Mouse (Mus musculus): ENCODE results near the gene Fgf18. TPM values are rescaled to one million over a fixed set of nuclear protein-coding genes. Genes with fewer than 3 reads are reported as not detected.

Gene Fgf18
- 19.5 and 20.6 TPM in 2 replicates for polyA plus RNA-seq (2015; fragmentation: Nextera tagmentation; extraction: Ambion mirVana)

DNA sequence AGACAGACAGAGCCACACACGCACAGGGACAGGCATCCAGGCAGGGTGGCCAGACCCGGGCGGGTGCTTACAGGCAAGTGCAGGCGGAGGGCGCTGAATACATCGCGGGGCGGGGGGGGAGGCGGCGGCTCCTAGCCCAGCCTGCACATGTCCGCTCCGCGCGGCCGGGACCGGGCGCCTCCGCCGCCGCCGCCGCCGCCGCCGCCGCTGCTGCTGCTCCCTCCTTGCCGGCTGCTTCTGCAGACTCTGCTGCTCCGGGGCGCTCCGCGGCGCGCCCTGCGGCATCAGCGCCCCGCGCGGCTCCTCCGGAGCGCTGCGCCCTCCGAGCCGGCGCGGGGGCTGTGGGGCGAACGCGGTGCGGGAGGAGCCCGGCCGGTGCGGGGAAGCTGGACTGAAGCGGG is at the start of gene Fgf18:
Gene Fgf18, minus strand, starts transcription at position 230 of the 401 bp plus-strand sequence.
- Histone ChIP-seq H3K27me3 (replicated peaks; ENCODE audit: insufficient read depth, low read length) (0 out of 2 replicates have a peak, but pooled peaks cover 8% of the 10 kb centered on the region), H3K9ac (replicated peaks; ENCODE audit: low read depth) (0 out of 2 replicates have a peak within 1 kb of the TSS, but pooled peaks have one; percentile 16), H3K27ac (ENCODE audit: low read length) (peak within 1 kb of the TSS; percentile 73), H3K9me3 (ENCODE audit: low read length) (no peaks in the 10 kb centered on the region), H3K36me3 (ENCODE audit: insufficient read depth, low read length) (no peaks in the 10 kb centered on the region; the same call in 1 of the 2 replicates), H3K4me3 (ENCODE audit: low read depth, low read length) (peak within 1 kb of the TSS; percentile 51), H3K4me1 (ENCODE audit: insufficient read depth, low read depth, low read length) (no peaks in the 10 kb centered on the region; the same call in 1 of the 2 replicates), H3K4me2 (replicated peaks; ENCODE audit: low read depth, low read length) (peak within 1 kb of the TSS; percentile 93)
- DNase-seq (ENCODE audit: low spot score) (peak; percentile 53), ATAC-seq (peak; percentile 17)
- WGBS: 0% methylated on average over 6 of the region's 53 CpGs
- no peak for TF ChIP-seq CTCF (IDR thresholded peaks at IDR 0.05)
- no peak for TF ChIP-seq EP300 (IDR thresholded peaks at IDR 0.05)

DNA sequence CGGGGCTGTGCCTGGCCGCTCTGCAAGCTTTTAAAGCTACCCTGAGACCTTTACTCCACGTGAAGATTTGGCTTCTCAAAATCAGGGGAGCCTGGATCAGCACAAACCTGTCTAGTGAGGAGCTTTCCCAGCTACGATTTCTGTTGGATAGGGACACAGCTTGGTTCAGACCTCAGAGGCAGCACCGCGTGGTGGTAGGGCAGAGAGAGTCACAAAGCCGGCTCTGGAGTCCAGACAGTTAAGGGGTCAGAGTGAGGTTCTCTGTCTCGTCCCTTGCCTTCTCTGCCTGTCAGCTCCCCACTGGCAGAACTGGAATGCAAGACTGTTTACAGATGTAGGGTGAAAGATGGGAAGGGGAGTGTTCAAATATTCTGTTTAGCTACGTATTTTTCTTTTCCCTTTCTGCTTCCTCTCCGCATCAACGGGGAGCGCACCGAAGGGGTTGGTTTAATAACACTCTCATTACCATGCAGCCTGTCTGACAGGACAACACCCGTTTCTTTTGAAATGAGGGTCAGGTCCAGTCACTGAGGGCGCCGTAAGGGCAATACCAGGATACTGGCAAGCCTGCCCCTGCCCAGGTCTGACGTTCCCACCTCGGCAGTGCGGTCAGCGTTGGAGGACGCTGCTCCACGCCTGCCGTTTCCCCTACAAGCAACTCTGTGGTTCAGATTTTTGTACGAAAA is 49.4 kb upstream of the Fgf18 start:
- peaks cover 16% of the 10 kb centered on the region for H3K4me1 ChIP-seq (ENCODE audit: insufficient read depth, low read depth, low read length)
- H3K4me3 ChIP-seq (ENCODE audit: low read depth, low read length): no peak overlapping the region
- peaks cover 76% of the 10 kb centered on the region for H3K27me3 ChIP-seq (replicated peaks; ENCODE audit: insufficient read depth, low read length)
- DNase-seq (ENCODE audit: low spot score) (no peak), ATAC-seq (no peak)
- TF ChIP-seq CTCF (IDR thresholded peaks at IDR 0.05) (no peak), EP300 (IDR thresholded peaks at IDR 0.05) (no peak)
- 7% methylated on average over 24 of the region's 24 CpGs for WGBS
- no peak overlapping the region for H3K9ac ChIP-seq (replicated peaks; ENCODE audit: low read depth)
- H3K9me3 ChIP-seq (ENCODE audit: low read length): no peaks in the 10 kb centered on the region
- H3K36me3 ChIP-seq (ENCODE audit: insufficient read depth, low read length): no peaks in the 10 kb centered on the region
- H3K27ac ChIP-seq (ENCODE audit: low read length): no peak overlapping the region
- H3K4me2 ChIP-seq (replicated peaks; ENCODE audit: low read depth, low read length): no peak overlapping the region

DNA sequence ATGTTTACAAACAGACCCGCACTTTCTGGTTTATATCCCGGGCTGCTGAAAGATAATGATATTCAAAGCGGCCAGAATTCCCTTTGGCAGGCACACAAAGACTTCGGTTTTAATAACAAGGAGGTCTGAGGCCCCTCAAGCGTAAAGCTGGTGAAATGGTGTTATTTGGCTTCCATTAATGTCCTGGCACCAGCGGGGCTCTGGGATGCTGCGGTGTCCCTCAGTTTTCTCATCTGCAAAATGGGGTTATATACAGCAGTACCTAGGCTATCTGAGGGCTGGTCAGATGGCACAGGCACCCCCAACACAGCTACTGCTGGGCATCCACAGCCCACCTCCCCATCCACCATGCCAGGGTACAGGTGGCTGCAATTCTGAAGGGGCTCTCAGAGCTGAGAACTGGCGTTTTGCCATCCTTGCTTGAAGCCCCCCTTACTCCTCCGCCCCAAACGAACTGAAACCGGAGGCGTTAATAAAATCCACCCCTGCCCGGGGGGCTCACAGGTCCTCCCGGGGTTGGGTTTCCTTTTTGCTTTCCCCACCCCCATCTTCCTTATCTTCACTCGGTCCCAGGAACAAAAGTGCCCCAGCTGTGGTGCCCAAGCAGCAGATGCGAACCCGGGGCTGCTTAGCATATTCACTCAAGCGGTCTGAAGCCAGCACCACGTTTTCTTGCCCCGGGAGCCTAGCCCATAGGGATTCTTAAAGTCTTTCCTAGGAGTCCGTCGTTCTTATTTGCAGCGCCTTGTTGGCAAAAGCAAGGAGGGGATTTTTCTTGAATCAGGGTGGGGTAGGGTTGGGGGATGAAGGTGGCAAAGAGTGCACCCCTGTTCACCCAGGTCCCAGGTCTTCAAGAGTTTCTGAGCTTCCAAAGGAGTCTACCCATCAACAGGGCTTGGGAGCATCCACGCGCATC is 48.6 kb upstream of the Fgf18 start:
- WGBS: 7% methylated on average over 25 of the region's 25 CpGs
- no peaks in the 10 kb centered on the region for H3K9me3 ChIP-seq (ENCODE audit: low read length)

GRCm38 (mm10) chr11:33195061-33195460 is 47.9 kb upstream of the Fgf18 start:
- WGBS: 30% methylated on average over 7 of the region's 7 CpGs
- Histone ChIP-seq H3K27me3 (replicated peaks; ENCODE audit: insufficient read depth, low read length) (peaks cover 67% of the 10 kb centered on the region), H3K36me3 (ENCODE audit: insufficient read depth, low read length) (no peaks in the 10 kb centered on the region), H3K9ac (replicated peaks; ENCODE audit: low read depth) (no peak overlapping the region), H3K4me3 (ENCODE audit: low read depth, low read length) (no peak overlapping the region), H3K27ac (ENCODE audit: low read length) (no peak overlapping the region), H3K9me3 (ENCODE audit: low read length) (no peaks in the 10 kb centered on the region), H3K4me2 (replicated peaks; ENCODE audit: low read depth, low read length) (no peak overlapping the region), H3K4me1 (ENCODE audit: insufficient read depth, low read depth, low read length) (peaks cover under 1% of the 10 kb centered on the region; the same call in 1 of the 2 replicates)
- DNase-seq (ENCODE audit: low spot score) (no peak), ATAC-seq (no peak)
- TF ChIP-seq CTCF (IDR thresholded peaks at IDR 0.05) (no peak), EP300 (IDR thresholded peaks at IDR 0.05) (no peak)

More for the DNA sequence above, 48.6 kb upstream of the Fgf18 start:
- Histone ChIP-seq H3K36me3 (ENCODE audit: insufficient read depth, low read length) (no peaks in the 10 kb centered on the region), H3K27me3 (replicated peaks; ENCODE audit: insufficient read depth, low read length) (peaks cover 73% of the 10 kb centered on the region), H3K27ac (ENCODE audit: low read length) (no peak overlapping the region), H3K4me1 (ENCODE audit: insufficient read depth, low read depth, low read length) (peaks cover 8% of the 10 kb centered on the region; the same call in 1 of the 2 replicates), H3K4me2 (replicated peaks; ENCODE audit: low read depth, low read length) (no peak overlapping the region), H3K4me3 (ENCODE audit: low read depth, low read length) (no peak overlapping the region), H3K9ac (replicated peaks; ENCODE audit: low read depth) (no peak overlapping the region)
- DNase-seq (ENCODE audit: low spot score): no peak
- no peak for TF ChIP-seq CTCF (IDR thresholded peaks at IDR 0.05)
- no peak for TF ChIP-seq EP300 (IDR thresholded peaks at IDR 0.05)
- ATAC-seq: no peak

GRCm38 (mm10) chr11:33193695-33194094 is 46.5 kb upstream of the Fgf18 start:
- Histone ChIP-seq H3K4me2 (replicated peaks; ENCODE audit: low read depth, low read length) (no peak overlapping the region), H3K27me3 (replicated peaks; ENCODE audit: insufficient read depth, low read length) (peaks cover 58% of the 10 kb centered on the region), H3K9me3 (ENCODE audit: low read length) (no peaks in the 10 kb centered on the region), H3K4me1 (ENCODE audit: insufficient read depth, low read depth, low read length) (no peaks in the 10 kb centered on the region), H3K36me3 (ENCODE audit: insufficient read depth, low read length) (no peaks in the 10 kb centered on the region), H3K4me3 (ENCODE audit: low read depth, low read length) (no peak overlapping the region), H3K27ac (ENCODE audit: low read length) (no peak overlapping the region), H3K9ac (replicated peaks; ENCODE audit: low read depth) (no peak overlapping the region)
- DNase-seq (ENCODE audit: low spot score) (no peak), ATAC-seq (no peak)
- WGBS: under 1% methylated on average over 11 of the region's 12 CpGs
- TF ChIP-seq EP300 (IDR thresholded peaks at IDR 0.05): no peak
- no peak for TF ChIP-seq CTCF (IDR thresholded peaks at IDR 0.05)

DNA sequence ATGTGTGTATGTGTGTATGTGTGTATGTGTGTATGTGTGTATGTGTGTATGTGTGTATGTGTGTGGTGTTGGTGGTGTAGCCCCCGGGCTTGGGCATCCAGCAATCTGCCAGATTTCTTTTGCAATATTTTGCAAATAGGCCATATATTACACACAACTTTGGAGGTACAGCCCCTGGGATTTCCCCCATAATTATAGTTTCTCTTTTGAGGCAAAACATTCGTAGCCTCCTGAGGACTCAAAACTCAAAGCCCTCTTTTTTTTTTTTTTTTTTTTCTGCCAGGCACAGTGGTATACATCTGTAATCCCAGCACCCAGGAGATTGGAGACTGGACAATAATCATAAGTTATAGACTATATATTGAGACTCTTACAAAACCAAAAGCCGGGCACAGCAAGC is 34.6 kb upstream of the Fgf18 start:
- 78% methylated on average over 3 of the region's 3 CpGs for WGBS
- DNase-seq (ENCODE audit: low spot score) (no peak), ATAC-seq (no peak)
- H3K4me2 ChIP-seq (replicated peaks; ENCODE audit: low read depth, low read length): no peak overlapping the region
- H3K4me1 ChIP-seq (ENCODE audit: insufficient read depth, low read depth, low read length): no peaks in the 10 kb centered on the region
- H3K9me3 ChIP-seq (ENCODE audit: low read length): no peaks in the 10 kb centered on the region
- H3K27ac ChIP-seq (ENCODE audit: low read length): no peak overlapping the region
- TF ChIP-seq CTCF (IDR thresholded peaks at IDR 0.05) (no peak), EP300 (IDR thresholded peaks at IDR 0.05) (no peak)
- H3K27me3 ChIP-seq (replicated peaks; ENCODE audit: insufficient read depth, low read length): peaks cover 14% of the 10 kb centered on the region; the same call in 1 of the 2 replicates
- no peak overlapping the region for H3K4me3 ChIP-seq (ENCODE audit: low read depth, low read length)
- no peaks in the 10 kb centered on the region for H3K36me3 ChIP-seq (ENCODE audit: insufficient read depth, low read length)
- H3K9ac ChIP-seq (replicated peaks; ENCODE audit: low read depth): no peak overlapping the region
